Mouse (Mus musculus) forebrain, embryonic 14.5 days (tissue): ENCODE measurements at regions not wholly inside any gene's neighbourhood (a gene's known extent, or its start where the extent isn't known, plus 50 kb on each side); places are given as distances from the start of the nearest gene placed in this dataset.

Experiments used
- ATAC-seq: fragments of 200-750 bp; cut with Nextera tagmentation; 2 replicates; pipeline ENCODE4 v1.8.0; 2017; ENCODE audit warnings: mild to moderate bottlenecking, moderate library complexity
- DNase-seq: peaks from one replicate; pipeline ENCODE4 v3.0.0-alpha.2; 2015; ENCODE audit warnings: low spot score
- H3K27ac ChIP-seq: fragments of 300-500 bp; sonication (generic); 2 replicates; pipeline ENCODE4 v1.5.1; 2014; ENCODE audit warnings: low read depth, mild to moderate bottlenecking, control low read depth, low read length, moderate library complexity
- H3K27me3 ChIP-seq: fragments of 300-500 bp; sonication (generic); replicated peaks from 2 replicates; pipeline ENCODE4 v1.6.1; 2014; ENCODE audit warnings: low read length, control low read depth, mixed read lengths; ENCODE audit not compliant: control insufficient read depth, insufficient read depth
- H3K36me3 ChIP-seq: fragments of 300-500 bp; sonication (generic); 2 replicates; pipeline ENCODE4 v1.6.1; 2014; ENCODE audit warnings: low read length, control low read depth; ENCODE audit not compliant: control insufficient read depth, insufficient read depth
- H3K4me1 ChIP-seq: fragments of 300-500 bp; sonication (generic); 2 replicates; pipeline ENCODE4 v1.6.1; 2014; ENCODE audit warnings: antibody characterized with exemption, low read length, control low read depth; ENCODE audit not compliant: control insufficient read depth, insufficient read depth
- H3K4me2 ChIP-seq: fragments of 300-500 bp; sonication (generic); 2 replicates; pipeline ENCODE4 v1.6.1; 2014; ENCODE audit warnings: mild to moderate bottlenecking, control low read depth, low read length
- H3K4me3 ChIP-seq: fragments of 300-500 bp; sonication (generic); 2 replicates; pipeline ENCODE4 v1.5.1; 2014; ENCODE audit warnings: low read depth, low read length, control low read depth
- H3K9ac ChIP-seq: fragments of 300-500 bp; sonication (generic); 2 replicates; pipeline ENCODE4 v1.6.1; 2014; ENCODE audit warnings: mild to moderate bottlenecking, low read length, control low read depth, moderate library complexity
- H3K9me3 ChIP-seq: fragments of 300-500 bp; sonication (generic); replicated peaks from 2 replicates; pipeline ENCODE4 v1.6.1; 2016; ENCODE audit warnings: low read length, control low read depth, mixed read lengths; ENCODE audit not compliant: control insufficient read depth
- WGBS: fragments of 180-500 bp; shearing (Covaris S2); extraction: QIAGEN DNeasy Blood & Tissue Kit; methylation state at CpG from one replicate; pipeline ENCODE4 v1.1.7; 2014; 5-methylcytosine and 5-hydroxymethylcytosine counted together

GRCm38 (mm10) chr6:139391307-139391706 lies 110.5 kb downstream of the Rergl start:
- Histone ChIP-seq H3K4me2 (no peak overlapping the region), H3K27ac (no peak overlapping the region), H3K27me3 (no peaks in the 10 kb centered on the region), H3K9me3 (no peaks in the 10 kb centered on the region), H3K4me3 (no peak overlapping the region), H3K9ac (no peak overlapping the region), H3K4me1 (no peaks in the 10 kb centered on the region), H3K36me3 (no peaks in the 10 kb centered on the region)
- DNase-seq (peak; percentile 80), ATAC-seq (peak; percentile 83)
- WGBS: 5% methylated on average over 13 of the region's 13 CpGs

GRCm38 (mm10) chr6:139350939-139351338 lies 150.8 kb downstream of the Rergl start:
- Histone ChIP-seq H3K27ac (no peak overlapping the region), H3K4me1 (no peaks in the 10 kb centered on the region), H3K9ac (no peak overlapping the region), H3K9me3 (no peaks in the 10 kb centered on the region), H3K36me3 (no peaks in the 10 kb centered on the region), H3K4me2 (no peak overlapping the region), H3K27me3 (no peaks in the 10 kb centered on the region), H3K4me3 (no peak overlapping the region)
- 94% methylated on average over 2 of the region's 2 CpGs for WGBS
- no peak for ATAC-seq
- no peak for DNase-seq

- DNase-seq (no peak), ATAC-seq (no peak)
- H3K36me3 ChIP-seq: no peaks in the 10 kb centered on the region
- no peaks in the 10 kb centered on the region for H3K27me3 ChIP-seq
- no peaks in the 10 kb centered on the region for H3K9me3 ChIP-seq
- H3K4me3 ChIP-seq: no peak overlapping the region
- H3K4me1 ChIP-seq: no peaks in the 10 kb centered on the region
- H3K4me2 ChIP-seq: no peak overlapping the region
- H3K9ac ChIP-seq: no peak overlapping the region
- WGBS: 73% methylated on average over 7 of the region's 7 CpGs
- H3K27ac ChIP-seq: no peak overlapping the region
Observed at GRCm38 (mm10) chr6:139325226-139325625, 176.6 kb downstream of the Rergl start.

- Histone ChIP-seq H3K4me1 (0 out of 2 replicates have a peak, but pooled peaks cover 3% of the 10 kb centered on the region), H3K4me3 (no peak overlapping the region), H3K36me3 (no peaks in the 10 kb centered on the region), H3K27me3 (no peaks in the 10 kb centered on the region), H3K9ac (no peak overlapping the region), H3K4me2 (no peak overlapping the region), H3K9me3 (no peaks in the 10 kb centered on the region), H3K27ac (no peak overlapping the region)
- DNase-seq: peak; percentile 42
- peak; percentile 81 for ATAC-seq
- 3% methylated on average over 5 of the region's 5 CpGs for WGBS
Observed at GRCm38 (mm10) chr6:139307651-139308050, 194.1 kb downstream of the Rergl start.

- no peak for ATAC-seq
- H3K4me2 ChIP-seq: no peak overlapping the region
Observed at GRCm38 (mm10) chr6:139304306-139304705, 197.5 kb downstream of the Rergl start.

GRCm38 (mm10) chr6:139295701-139296100 lies 206.1 kb downstream of the Rergl start:
- Histone ChIP-seq H3K36me3 (no peaks in the 10 kb centered on the region), H3K4me2 (no peak overlapping the region), H3K9me3 (no peaks in the 10 kb centered on the region), H3K27ac (no peak overlapping the region), H3K9ac (no peak overlapping the region), H3K27me3 (no peaks in the 10 kb centered on the region), H3K4me3 (no peak overlapping the region), H3K4me1 (no peaks in the 10 kb centered on the region)
- 50% methylated on average over 2 of the region's 2 CpGs for WGBS
- ATAC-seq: no peak
- DNase-seq: no peak

More at GRCm38 (mm10) chr6:139304306-139304705, 197.5 kb downstream of the Rergl start:
- no peak for DNase-seq
- Histone ChIP-seq H3K27ac (no peak overlapping the region), H3K27me3 (no peaks in the 10 kb centered on the region), H3K4me1 (0 out of 2 replicates have a peak, but pooled peaks cover 3% of the 10 kb centered on the region), H3K9ac (no peak overlapping the region), H3K36me3 (no peaks in the 10 kb centered on the region), H3K4me3 (no peak overlapping the region), H3K9me3 (no peaks in the 10 kb centered on the region)
- 64% methylated on average over 2 of the region's 2 CpGs for WGBS

- DNase-seq: peak; percentile 6
- Histone ChIP-seq H3K36me3 (no peaks in the 10 kb centered on the region), H3K9me3 (no peaks in the 10 kb centered on the region), H3K27me3 (no peaks in the 10 kb centered on the region), H3K4me1 (no peaks in the 10 kb centered on the region), H3K9ac (no peak overlapping the region), H3K4me2 (no peak overlapping the region), H3K4me3 (no peak overlapping the region), H3K27ac (no peak overlapping the region)
- WGBS: 81% methylated on average over 4 of the region's 4 CpGs
- ATAC-seq: no peak
Observed at GRCm38 (mm10) chr6:139279093-139279492, 222.7 kb downstream of the Rergl start.

- no peak overlapping the region for H3K9ac ChIP-seq
- no peak overlapping the region for H3K4me3 ChIP-seq
- no peaks in the 10 kb centered on the region for H3K9me3 ChIP-seq
- no peak for DNase-seq
- H3K27me3 ChIP-seq: no peaks in the 10 kb centered on the region
- no peak for ATAC-seq
- H3K4me2 ChIP-seq: no peak overlapping the region
- no peaks in the 10 kb centered on the region for H3K36me3 ChIP-seq
- 54% methylated on average over 3 of the region's 3 CpGs for WGBS
- no peak overlapping the region for H3K27ac ChIP-seq
- H3K4me1 ChIP-seq: no peaks in the 10 kb centered on the region
Observed at GRCm38 (mm10) chr6:139275512-139275911, 226.3 kb downstream of the Rergl start.

- Histone ChIP-seq H3K4me3 (no peak overlapping the region), H3K36me3 (no peaks in the 10 kb centered on the region), H3K9ac (no peak overlapping the region), H3K27ac (no peak overlapping the region), H3K9me3 (no peaks in the 10 kb centered on the region), H3K4me2 (no peak overlapping the region), H3K27me3 (no peaks in the 10 kb centered on the region), H3K4me1 (no peaks in the 10 kb centered on the region)
- no peak for ATAC-seq
- WGBS: 96% methylated on average over 4 of the region's 4 CpGs
- DNase-seq: no peak
Observed at GRCm38 (mm10) chr6:139253704-139254103, 248.1 kb downstream of the Rergl start.
